Mouse (Mus musculus): ENCODE results near the gene Mamstr. TPM values are rescaled to one million over a fixed set of nuclear protein-coding genes. Genes with fewer than 3 reads are reported as not detected.

The Mamstr gene
- total and polyA plus RNA-seq, 2 experiments from 2014 or later, result 2.9 to 3.6 TPM

GRCm38 (mm10) chr7:45689099-45689498 is 49.3 kb downstream of the Mamstr start:
- Histone ChIP-seq H3K9ac (replicated peaks; ENCODE audit: low read length) (no peak overlapping the region), H3K9me3 (ENCODE audit: low read length) (no peaks in the 10 kb centered on the region), H3K27ac (no peak overlapping the region), H3K4me1 (ENCODE audit: insufficient read depth, low read length) (no peaks in the 10 kb centered on the region), H3K36me3 (ENCODE audit: insufficient read depth, low read length) (no peaks in the 10 kb centered on the region), H3K4me2 (ENCODE audit: low read depth, low read length) (no peak overlapping the region), H3K27me3 (ENCODE audit: insufficient read depth, low read length) (no peaks in the 10 kb centered on the region), H3K4me3 (ENCODE audit: low read length) (no peak overlapping the region)
- ATAC-seq (no peak), DNase-seq (ENCODE audit: low spot score) (no peak)
- no peak for TF ChIP-seq CTCF (IDR thresholded peaks at IDR 0.05; ENCODE audit: low read depth)
- 66% methylated on average over 6 of the region's 6 CpGs for WGBS

GRCm38 (mm10) chr7:45689800-45690199 is 50.0 kb downstream of the Mamstr start:
- Histone ChIP-seq H3K27ac (no peak overlapping the region), H3K4me3 (ENCODE audit: low read length) (no peak overlapping the region), H3K4me1 (ENCODE audit: insufficient read depth, low read length) (no peaks in the 10 kb centered on the region), H3K36me3 (ENCODE audit: insufficient read depth, low read length) (no peaks in the 10 kb centered on the region), H3K4me2 (ENCODE audit: low read depth, low read length) (no peak overlapping the region), H3K9me3 (ENCODE audit: low read length) (no peaks in the 10 kb centered on the region), H3K27me3 (ENCODE audit: insufficient read depth, low read length) (no peaks in the 10 kb centered on the region), H3K9ac (replicated peaks; ENCODE audit: low read length) (no peak overlapping the region)
- DNase-seq (ENCODE audit: low spot score) (no peak), ATAC-seq (no peak)
- no peak for TF ChIP-seq CTCF (IDR thresholded peaks at IDR 0.05; ENCODE audit: low read depth)
- 73% methylated on average over 11 of the region's 11 CpGs for WGBS

- no peak overlapping the region for H3K9ac ChIP-seq (replicated peaks; ENCODE audit: low read length)
- no peaks in the 10 kb centered on the region for H3K4me1 ChIP-seq (ENCODE audit: insufficient read depth, low read length)
- no peaks in the 10 kb centered on the region for H3K27me3 ChIP-seq (ENCODE audit: insufficient read depth, low read length)
- H3K27ac ChIP-seq, result no peak overlapping the region
- DNase-seq (ENCODE audit: low spot score) (no peak), ATAC-seq (no peak)
- H3K4me2 ChIP-seq (ENCODE audit: low read depth, low read length), result no peak overlapping the region
- no peaks in the 10 kb centered on the region for H3K36me3 ChIP-seq (ENCODE audit: insufficient read depth, low read length)
- H3K9me3 ChIP-seq (ENCODE audit: low read length), result no peaks in the 10 kb centered on the region
- WGBS, result 76% methylated on average over 2 of the region's 2 CpGs
- H3K4me3 ChIP-seq (ENCODE audit: low read length), result no peak overlapping the region
- TF ChIP-seq CTCF (IDR thresholded peaks at IDR 0.05; ENCODE audit: low read depth), result no peak
Measured at GRCm38 (mm10) chr7:45692364-45692763, 52.6 kb downstream of the Mamstr start.

- TF ChIP-seq CTCF (IDR thresholded peaks at IDR 0.05; ENCODE audit: low read depth), result no peak
- 89% methylated on average over 50 of the region's 50 CpGs for WGBS
- ATAC-seq (peak; percentile 36; the same call in 1 of the 2 replicates), DNase-seq (ENCODE audit: low spot score) (no peak)
- no peak within 1 kb of the TSS for H3K4me2 ChIP-seq (ENCODE audit: low read depth, low read length)
- no peak within 1 kb of the TSS for H3K4me3 ChIP-seq (ENCODE audit: low read length)
- H3K9me3 ChIP-seq (ENCODE audit: low read length), result no peaks in the 10 kb centered on the region
- no peak within 1 kb of the TSS for H3K9ac ChIP-seq (replicated peaks; ENCODE audit: low read length)
- H3K36me3 ChIP-seq (ENCODE audit: insufficient read depth, low read length), result no peaks in the 10 kb centered on the region
- H3K4me1 ChIP-seq (ENCODE audit: insufficient read depth, low read length), result no peaks in the 10 kb centered on the region
- no peaks in the 10 kb centered on the region for H3K27me3 ChIP-seq (ENCODE audit: insufficient read depth, low read length)
- H3K27ac ChIP-seq, result no peak within 1 kb of the TSS
Measured at GRCm38 (mm10) chr7:45693921-45694591, 54.3 kb downstream of the Mamstr start, which contains the start of gene Sec1. Sec1 (minus strand) TSS chr7:45694402.

GRCm38 (mm10) chr7:45695098-45695497 is 55.3 kb downstream of the Mamstr start:
- Histone ChIP-seq H3K4me1 (ENCODE audit: insufficient read depth, low read length) (peaks cover 2% of the 10 kb centered on the region; the same call in 1 of the 2 replicates), H3K27me3 (ENCODE audit: insufficient read depth, low read length) (no peaks in the 10 kb centered on the region), H3K36me3 (ENCODE audit: insufficient read depth, low read length) (no peaks in the 10 kb centered on the region), H3K27ac (no peak overlapping the region), H3K4me2 (ENCODE audit: low read depth, low read length) (no peak overlapping the region), H3K4me3 (ENCODE audit: low read length) (no peak overlapping the region), H3K9me3 (ENCODE audit: low read length) (no peaks in the 10 kb centered on the region), H3K9ac (replicated peaks; ENCODE audit: low read length) (no peak overlapping the region)
- WGBS, result 11% methylated on average over 6 of the region's 6 CpGs
- no peak for TF ChIP-seq CTCF (IDR thresholded peaks at IDR 0.05; ENCODE audit: low read depth)
- DNase-seq (ENCODE audit: low spot score), result no peak
- ATAC-seq, result no peak

Other genes starting within 250 kb of the Mamstr start
Only the 30 nearest of the 36 such genes appear.
- 21.1 and 22.4 TPM in 2 replicates for gene Gys1, start 205.1 kb upstream of the Mamstr start, total RNA-seq (2014; rRNA removed)
- 16.1 and 16.4 TPM in 2 replicates for gene Gys1, start 205.1 kb upstream of the Mamstr start, polyA plus RNA-seq (2015; fragmentation: Nextera tagmentation; extraction: Ambion mirVana)
- gene Ruvbl2, start 201.9 kb upstream of the Mamstr start, total RNA-seq (2014; rRNA removed), result 147 and 161 TPM in 2 replicates
- gene Ruvbl2, start 201.9 kb upstream of the Mamstr start, polyA plus RNA-seq (2015; fragmentation: Nextera tagmentation; extraction: Ambion mirVana), result 82.9 and 88.9 TPM in 2 replicates
- gene Ftl1, start 180.1 kb upstream of the Mamstr start, total RNA-seq (2014; rRNA removed), result 2,068 and 2,255 TPM in 2 replicates
- 4,654 and 4,668 TPM in 2 replicates for gene Ftl1, start 180.1 kb upstream of the Mamstr start, polyA plus RNA-seq (2015; fragmentation: Nextera tagmentation; extraction: Ambion mirVana)
- gene Bax, start 173.1 kb upstream of the Mamstr start, total RNA-seq (2014; rRNA removed), result 117 and 131 TPM in 2 replicates
- 253 and 264 TPM in 2 replicates for gene Bax, start 173.1 kb upstream of the Mamstr start, polyA plus RNA-seq (2015; fragmentation: Nextera tagmentation; extraction: Ambion mirVana)
- 0.21 TPM in 1 of 2 replicates, not detected in the other for gene Tulp2, start 158.1 kb upstream of the Mamstr start, total RNA-seq (2014; rRNA removed)
- 0.21 and 0.57 TPM in 2 replicates for gene Tulp2, start 158.1 kb upstream of the Mamstr start, polyA plus RNA-seq (2015; fragmentation: Nextera tagmentation; extraction: Ambion mirVana)
- not detected in 2 replicates for gene Gm45808, start 153.2 kb upstream of the Mamstr start, total RNA-seq (2014; rRNA removed)
- not detected in 2 replicates for gene Gm45808, start 153.2 kb upstream of the Mamstr start, polyA plus RNA-seq (2015; fragmentation: Nextera tagmentation; extraction: Ambion mirVana)
- 4.3 and 4.7 TPM in 2 replicates for gene Dhdh, start 151.2 kb upstream of the Mamstr start, total RNA-seq (2014; rRNA removed)
- gene Dhdh, start 151.2 kb upstream of the Mamstr start, polyA plus RNA-seq (2015; fragmentation: Nextera tagmentation; extraction: Ambion mirVana), result 5.9 and 6.2 TPM in 2 replicates
- gene Nucb1, start 129.6 kb upstream of the Mamstr start, total RNA-seq (2014; rRNA removed), result 91.6 and 93.7 TPM in 2 replicates
- 133 and 144 TPM in 2 replicates for gene Nucb1, start 129.6 kb upstream of the Mamstr start, polyA plus RNA-seq (2015; fragmentation: Nextera tagmentation; extraction: Ambion mirVana)
- 19.2 and 19.8 TPM in 2 replicates for gene Ppp1r15a, start 113.7 kb upstream of the Mamstr start, total RNA-seq (2014; rRNA removed)
- 21.6 and 25.4 TPM in 2 replicates for gene Ppp1r15a, start 113.7 kb upstream of the Mamstr start, polyA plus RNA-seq (2015; fragmentation: Nextera tagmentation; extraction: Ambion mirVana)
- 2.4 and 2.8 TPM in 2 replicates for gene Plekha4, start 113.6 kb upstream of the Mamstr start, total RNA-seq (2014; rRNA removed)
- 2.1 and 2.2 TPM in 2 replicates for gene Plekha4, start 113.6 kb upstream of the Mamstr start, polyA plus RNA-seq (2015; fragmentation: Nextera tagmentation; extraction: Ambion mirVana)
- gene Hsd17b14, start 85.1 kb upstream of the Mamstr start, total RNA-seq (2014; rRNA removed), result 0.68 TPM in 1 of 2 replicates, not detected in the other
- gene Hsd17b14, start 85.1 kb upstream of the Mamstr start, polyA plus RNA-seq (2015; fragmentation: Nextera tagmentation; extraction: Ambion mirVana), result 0.54 and 0.89 TPM in 2 replicates
- gene Bcat2, start 69.8 kb upstream of the Mamstr start, total RNA-seq (2014; rRNA removed), result 11.1 and 17.8 TPM in 2 replicates
- gene Bcat2, start 69.8 kb upstream of the Mamstr start, polyA plus RNA-seq (2015; fragmentation: Nextera tagmentation; extraction: Ambion mirVana), result 19.0 and 19.6 TPM in 2 replicates
- gene Fgf21, start 24.5 kb upstream of the Mamstr start, total RNA-seq (2014; rRNA removed), result not detected in 2 replicates
- gene Fgf21, start 24.5 kb upstream of the Mamstr start, polyA plus RNA-seq (2015; fragmentation: Nextera tagmentation; extraction: Ambion mirVana), result not detected in 2 replicates
- 0.18 TPM in 1 of 2 replicates, not detected in the other for gene Fut1, start 22.7 kb upstream of the Mamstr start, total RNA-seq (2014; rRNA removed)
- gene Fut1, start 22.7 kb upstream of the Mamstr start, polyA plus RNA-seq (2015; fragmentation: Nextera tagmentation; extraction: Ambion mirVana), result not detected in 2 replicates
- gene Izumo1, start 18.2 kb upstream of the Mamstr start, total RNA-seq (2014; rRNA removed), result 0.10 and 0.54 TPM in 2 replicates
- gene Izumo1, start 18.2 kb upstream of the Mamstr start, polyA plus RNA-seq (2015; fragmentation: Nextera tagmentation; extraction: Ambion mirVana), result 0.10 TPM in 1 of 2 replicates, not detected in the other
- 36.4 and 39.8 TPM in 2 replicates for gene Rasip1, start 12.5 kb upstream of the Mamstr start, total RNA-seq (2014; rRNA removed)
- gene Rasip1, start 12.5 kb upstream of the Mamstr start, polyA plus RNA-seq (2015; fragmentation: Nextera tagmentation; extraction: Ambion mirVana), result 18.7 TPM in 2 replicates
- gene Fut2, start 26.4 kb downstream of the Mamstr start, total RNA-seq (2014; rRNA removed), result 0.32 TPM in 1 of 2 replicates, not detected in the other
- gene Fut2, start 26.4 kb downstream of the Mamstr start, polyA plus RNA-seq (2015; fragmentation: Nextera tagmentation; extraction: Ambion mirVana), result 0.15 and 0.67 TPM in 2 replicates
- 0.94 TPM in 1 of 2 replicates, not detected in the other for gene Ntn5, start 44.0 kb downstream of the Mamstr start, total RNA-seq (2014; rRNA removed)
- 0.68 and 0.80 TPM in 2 replicates for gene Ntn5, start 44.0 kb downstream of the Mamstr start, polyA plus RNA-seq (2015; fragmentation: Nextera tagmentation; extraction: Ambion mirVana)
- gene Sec1, start 54.4 kb downstream of the Mamstr start, total RNA-seq (2014; rRNA removed), result 0.68 and 0.79 TPM in 2 replicates
- gene Sec1, start 54.4 kb downstream of the Mamstr start, polyA plus RNA-seq (2015; fragmentation: Nextera tagmentation; extraction: Ambion mirVana), result 0.35 and 0.48 TPM in 2 replicates
- 89.4 and 91.0 TPM in 2 replicates for gene Car11, start 59.9 kb downstream of the Mamstr start, total RNA-seq (2014; rRNA removed)
- gene Car11, start 59.9 kb downstream of the Mamstr start, polyA plus RNA-seq (2015; fragmentation: Nextera tagmentation; extraction: Ambion mirVana), result 76.9 and 78.2 TPM in 2 replicates
- gene Dbp, start 65.1 kb downstream of the Mamstr start, total RNA-seq (2014; rRNA removed), result 4.2 and 12.2 TPM in 2 replicates
- gene Dbp, start 65.1 kb downstream of the Mamstr start, polyA plus RNA-seq (2015; fragmentation: Nextera tagmentation; extraction: Ambion mirVana), result 4.6 and 5.3 TPM in 2 replicates
- gene Rpl18, start 75.5 kb downstream of the Mamstr start, total RNA-seq (2014; rRNA removed), result 999 and 1,175 TPM in 2 replicates
- gene Rpl18, start 75.5 kb downstream of the Mamstr start, polyA plus RNA-seq (2015; fragmentation: Nextera tagmentation; extraction: Ambion mirVana), result 519 and 535 TPM in 2 replicates
- 27.4 and 31.6 TPM in 2 replicates for gene Sphk2, start 78.0 kb downstream of the Mamstr start, total RNA-seq (2014; rRNA removed)
- gene Sphk2, start 78.0 kb downstream of the Mamstr start, polyA plus RNA-seq (2015; fragmentation: Nextera tagmentation; extraction: Ambion mirVana), result 17.8 and 18.5 TPM in 2 replicates
- gene Fam83e, start 81.2 kb downstream of the Mamstr start, total RNA-seq (2014; rRNA removed), result 0.11 and 0.16 TPM in 2 replicates
- gene Fam83e, start 81.2 kb downstream of the Mamstr start, polyA plus RNA-seq (2015; fragmentation: Nextera tagmentation; extraction: Ambion mirVana), result 0.09 and 0.25 TPM in 2 replicates
- not detected in 2 replicates for gene Spaca4, start 85.8 kb downstream of the Mamstr start, total RNA-seq (2014; rRNA removed)
- gene Spaca4, start 85.8 kb downstream of the Mamstr start, polyA plus RNA-seq (2015; fragmentation: Nextera tagmentation; extraction: Ambion mirVana), result not detected in 2 replicates
- 125 and 133 TPM in 2 replicates for gene Lmtk3, start 143.8 kb downstream of the Mamstr start, total RNA-seq (2014; rRNA removed)
- 13.6 and 13.9 TPM in 2 replicates for gene Lmtk3, start 143.8 kb downstream of the Mamstr start, polyA plus RNA-seq (2015; fragmentation: Nextera tagmentation; extraction: Ambion mirVana)
- 4.7 and 12.1 TPM in 2 replicates for gene Sult2b1, start 144.7 kb downstream of the Mamstr start, total RNA-seq (2014; rRNA removed)
- 5.7 and 7.4 TPM in 2 replicates for gene Sult2b1, start 144.7 kb downstream of the Mamstr start, polyA plus RNA-seq (2015; fragmentation: Nextera tagmentation; extraction: Ambion mirVana)
- 176 and 221 TPM in 2 replicates for gene Cyth2, start 174.6 kb downstream of the Mamstr start, total RNA-seq (2014; rRNA removed)
- gene Cyth2, start 174.6 kb downstream of the Mamstr start, polyA plus RNA-seq (2015; fragmentation: Nextera tagmentation; extraction: Ambion mirVana), result 209 and 216 TPM in 2 replicates
- gene Kcnj14, start 184.8 kb downstream of the Mamstr start, total RNA-seq (2014; rRNA removed), result 0.97 and 1.4 TPM in 2 replicates
- gene Kcnj14, start 184.8 kb downstream of the Mamstr start, polyA plus RNA-seq (2015; fragmentation: Nextera tagmentation; extraction: Ambion mirVana), result 0.89 and 1.2 TPM in 2 replicates
- 29.1 and 34.6 TPM in 2 replicates for gene Grwd1, start 191.0 kb downstream of the Mamstr start, total RNA-seq (2014; rRNA removed)
- gene Grwd1, start 191.0 kb downstream of the Mamstr start, polyA plus RNA-seq (2015; fragmentation: Nextera tagmentation; extraction: Ambion mirVana), result 44.6 and 48.6 TPM in 2 replicates